8 mouse cellular contexts compared by ENCODE assay signal in genomic region chr1:185329851-185330250, GRCm38 (mm10). TPM values are rescaled to one million over a fixed set of nuclear protein-coding genes. Genes with fewer than 3 reads are reported as not detected.
DNase-seq lines count a peak whose midpoint lies in the region; ATAC-seq and TF ChIP-seq lines count a peak whose summit lies in the region.

No protein-coding gene starts in this region.

- no peak for ATAC-seq in megakaryocyte, adult 5-6 weeks (ENCODE audit: poor library complexity, severe bottlenecking)
- no peak for ATAC-seq in limb, embryonic 15.5 days (ENCODE audit: insufficient number of reproducible peaks, low FRiP score, low TSS enrichment, low read depth)
- ATAC-seq in stomach, embryonic 16.5 days (ENCODE audit: insufficient read depth, low FRiP score) = no peak
- no peak for ATAC-seq in erythroid progenitor cell, adult 5-6 weeks (replicated peaks; ENCODE audit: low FRiP score, poor library complexity, severe bottlenecking)

- H3K27ac ChIP-seq in gastrocnemius, adult 2 months = peak overlapping the region; percentile 99
- H3K27ac ChIP-seq in limb, embryonic 15.5 days = no peak overlapping the region
- H3K27ac ChIP-seq in stomach, embryonic 16.5 days (ENCODE audit: low read length) = no peak overlapping the region

- intact Hi-C loops in gastrocnemius, adult 2 months (cut with DNase I) = loop anchor here (2.0 kb wide), 1 partner anchor 33 kb away; the partner anchor contains the start of gene Eprs

- TF ChIP-seq CTCF in gastrocnemius, adult 2 months (IDR thresholded peaks at IDR 0.05) = no peak

- no peak for DNase-seq in gastrocnemius, adult 2 months
- DNase-seq in gastrocnemius, postnatal 4 days (ENCODE audit: low spot score in 2 of 2) = no peak
- DNase-seq in cerebellum, adult 11-12 months = no peak

- H3K4me1 ChIP-seq in megakaryocyte, embryonic 14.5 days = peaks cover 38% of the 10 kb centered on the region
- peaks cover 17% of the 10 kb centered on the region for H3K4me1 ChIP-seq in limb, embryonic 15.5 days
- H3K4me1 ChIP-seq in stomach, embryonic 16.5 days (ENCODE audit: control insufficient read depth, insufficient read depth, low read length) = peaks cover 11% of the 10 kb centered on the region

- no peak overlapping the region for H3K9ac ChIP-seq in limb, embryonic 15.5 days
- H3K9ac ChIP-seq in stomach, embryonic 16.5 days (ENCODE audit: low read length) = no peak overlapping the region

- peaks cover 26% of the 10 kb centered on the region for H3K36me3 ChIP-seq in megakaryocyte, embryonic 14.5 days (replicated peaks; ENCODE audit: low read length)
- H3K36me3 ChIP-seq in limb, embryonic 15.5 days = peaks cover 23% of the 10 kb centered on the region
- H3K36me3 ChIP-seq in stomach, embryonic 16.5 days (ENCODE audit: control insufficient read depth, insufficient read depth, low read length) = peaks cover 10% of the 10 kb centered on the region; the same call in 1 of the 2 replicates

- no peaks in the 10 kb centered on the region for H3K27me3 ChIP-seq in megakaryocyte, embryonic 14.5 days (replicated peaks)
- no peaks in the 10 kb centered on the region for H3K27me3 ChIP-seq in limb, embryonic 15.5 days
- H3K27me3 ChIP-seq in stomach, embryonic 16.5 days (ENCODE audit: control insufficient read depth, insufficient read depth, low read length) = no peaks in the 10 kb centered on the region

- no peaks in the 10 kb centered on the region for H3K9me3 ChIP-seq in megakaryocyte, embryonic 14.5 days
- H3K9me3 ChIP-seq in limb, embryonic 15.5 days = no peaks in the 10 kb centered on the region
- no peaks in the 10 kb centered on the region for H3K9me3 ChIP-seq in stomach, embryonic 16.5 days (replicated peaks; ENCODE audit: control insufficient read depth, low read length)

- WGBS in limb, embryonic 15.5 days = 89% methylated on average over 8 of the region's 8 CpGs
- WGBS in stomach, embryonic 16.5 days = 92% methylated on average over 8 of the region's 8 CpGs

- H3K4me2 ChIP-seq in limb, embryonic 15.5 days = peak overlapping the region; percentile 54; the same call in 1 of the 2 replicates
- H3K4me2 ChIP-seq in stomach, embryonic 16.5 days (ENCODE audit: low read depth, low read length) = peak overlapping the region; percentile 68; the same call in 1 of the 2 replicates

- no peak overlapping the region for H3K4me3 ChIP-seq in gastrocnemius, adult 2 months
- H3K4me3 ChIP-seq in megakaryocyte, embryonic 14.5 days (replicated peaks) = peak overlapping the region; percentile 99
- H3K4me3 ChIP-seq in limb, embryonic 15.5 days = no peak overlapping the region
- H3K4me3 ChIP-seq in stomach, embryonic 16.5 days (replicated peaks; ENCODE audit: low read length) = no peak overlapping the region

RNA-seq across cellular contexts. Expression of gene Iars2, which starts 0.7 kb away (rescaled TPM):
- 10 to 100 TPM; 35.2 to 43.2 TPM for total RNA-seq in gastrocnemius, adult 2 months (2021)
- 10 to 100 TPM; 49.3 to 52.6 TPM for total RNA-seq in gastrocnemius, postnatal 4 days (2021)
- polyA plus RNA-seq in megakaryocyte, embryonic 14.5 days (2012; ENCODE audit: insufficient read depth, low replicate concordance) = 0.68 and 1.9 TPM in 2 replicates
- total RNA-seq in megakaryocyte, adult 5-6 weeks (2015) = 20.7 and 23.0 TPM in 2 replicates
- 26.4 and 27.6 TPM in 2 replicates for total RNA-seq in megakaryocyte, adult 5-6 weeks (2017)
- 25.2 and 27.6 TPM in 2 replicates for polyA plus RNA-seq in limb, embryonic 15.5 days (2015; fragmentation: Nextera tagmentation; extraction: Ambion mirVana)
- 36.4 and 37.0 TPM in 2 replicates for polyA plus RNA-seq in stomach, embryonic 16.5 days (2015; fragmentation: Nextera tagmentation; extraction: Ambion mirVana)
- total RNA-seq in erythroid progenitor cell, adult 5-6 weeks (2015; ENCODE audit: low replicate concordance) = 24.5 and 41.5 TPM in 2 replicates
- total RNA-seq in erythroid progenitor cell, adult 5-6 weeks (2017; ENCODE audit: low replicate concordance) = 16.3 and 21.1 TPM in 2 replicates

RNA-seq across cellular contexts. Expression of gene Bpnt1, which starts 2.1 kb away (rescaled TPM):
- total RNA-seq in gastrocnemius, adult 2 months (2021) = 10 to 100 TPM; 14.7 to 23.0 TPM
- 10 to 100 TPM; 20.9 to 25.6 TPM for total RNA-seq in gastrocnemius, postnatal 4 days (2021)
- 9.7 TPM in 1 of 2 replicates, not detected in the other for polyA plus RNA-seq in megakaryocyte, embryonic 14.5 days (2012; ENCODE audit: insufficient read depth, low replicate concordance)
- 8.4 and 9.8 TPM in 2 replicates for total RNA-seq in megakaryocyte, adult 5-6 weeks (2015)
- total RNA-seq in megakaryocyte, adult 5-6 weeks (2017) = 19.4 and 29.0 TPM in 2 replicates
- polyA plus RNA-seq in limb, embryonic 15.5 days (2015; fragmentation: Nextera tagmentation; extraction: Ambion mirVana) = 21.3 and 23.3 TPM in 2 replicates
- 75.9 and 81.3 TPM in 2 replicates for polyA plus RNA-seq in stomach, embryonic 16.5 days (2015; fragmentation: Nextera tagmentation; extraction: Ambion mirVana)
- not detected in 2 replicates for total RNA-seq in erythroid progenitor cell, adult 5-6 weeks (2015; ENCODE audit: low replicate concordance)
- total RNA-seq in erythroid progenitor cell, adult 5-6 weeks (2017; ENCODE audit: low replicate concordance) = 1.2 and 5.9 TPM in 2 replicates

RNA-seq across cellular contexts. Expression of gene Eprs, which starts 33.0 kb away (rescaled TPM):
- total RNA-seq in gastrocnemius, adult 2 months (2021) = 100 to 1,000 TPM; 134 to 157 TPM
- total RNA-seq in gastrocnemius, postnatal 4 days (2021) = 100 to 1,000 TPM; 104 to 109 TPM
- 0.44 and 5.8 TPM in 2 replicates for polyA plus RNA-seq in megakaryocyte, embryonic 14.5 days (2012; ENCODE audit: insufficient read depth, low replicate concordance)
- 31.7 and 33.6 TPM in 2 replicates for total RNA-seq in megakaryocyte, adult 5-6 weeks (2015)
- 68.0 and 69.3 TPM in 2 replicates for total RNA-seq in megakaryocyte, adult 5-6 weeks (2017)
- 170 and 174 TPM in 2 replicates for polyA plus RNA-seq in limb, embryonic 15.5 days (2015; fragmentation: Nextera tagmentation; extraction: Ambion mirVana)
- 124 and 128 TPM in 2 replicates for polyA plus RNA-seq in stomach, embryonic 16.5 days (2015; fragmentation: Nextera tagmentation; extraction: Ambion mirVana)
- total RNA-seq in erythroid progenitor cell, adult 5-6 weeks (2015; ENCODE audit: low replicate concordance) = 27.0 and 41.9 TPM in 2 replicates
- total RNA-seq in erythroid progenitor cell, adult 5-6 weeks (2017; ENCODE audit: low replicate concordance) = 38.1 and 46.3 TPM in 2 replicates
